Mouse (Mus musculus) testis, adult 2 months (tissue): ENCODE measurements around the gene Il3. TPM values are rescaled to one million over a fixed set of nuclear protein-coding genes. Genes with fewer than 3 reads are reported as not detected.
A peak's percentile ranks its signal among the peaks of the same experiment; 100 is the strongest.

Source experiments
- H3K27ac ChIP-seq: fragments of 200-500 bp; 2 replicates; pipeline ENCODE4 v1.5.1; 2012; ENCODE audit warnings: low read depth, low read length; ENCODE audit not compliant: control insufficient read depth, insufficient read depth
- H3K27me3 ChIP-seq: fragments of 200-500 bp; 2 replicates; pipeline ENCODE4 v1.6.1; 2012; ENCODE audit warnings: mild to moderate bottlenecking, low read length, moderate library complexity; ENCODE audit not compliant: control insufficient read depth, insufficient read depth
- H3K36me3 ChIP-seq: fragments of 200-500 bp; 2 replicates; pipeline ENCODE4 v1.6.1; 2012; ENCODE audit warnings: mild to moderate bottlenecking, low read length; ENCODE audit not compliant: control insufficient read depth, insufficient read depth
- H3K4me1 ChIP-seq: fragments of 200-500 bp; 2 replicates; pipeline ENCODE4 v1.6.1; 2012; ENCODE audit warnings: low read length; ENCODE audit not compliant: control insufficient read depth, insufficient read depth
- H3K4me3 ChIP-seq: fragments of 200-500 bp; 2 replicates; pipeline ENCODE4 v1.5.1; 2012; ENCODE audit warnings: low read depth, mild to moderate bottlenecking, low read length, moderate library complexity, mixed read lengths; ENCODE audit not compliant: control insufficient read depth
- CTCF ChIP-seq: fragments of 200-500 bp; IDR thresholded peaks from 2 replicates; pipeline ENCODE4 v1.5.1; 2012; ENCODE audit warnings: low read depth, mild to moderate bottlenecking, inconsistent platforms, low read length, moderate library complexity; ENCODE audit not compliant: control insufficient read depth, insufficient read depth, insufficient replicate concordance
- POLR2A ChIP-seq: fragments of 200-500 bp; IDR thresholded peaks from 2 replicates; pipeline ENCODE4 v1.6.1; 2012; ENCODE audit warnings: low read depth, mild to moderate bottlenecking, inconsistent platforms, low read length, moderate library complexity; ENCODE audit not compliant: control insufficient read depth
- polyA plus RNA-seq: library from polyadenylated mRNA; depleted of rRNA; stranded (reverse); fragments of >200 nt; gene quantifications from 2 replicates; pipeline ENCODE4 v1.2.3, GENCODE M21; 2012

Gene Il3
- polyA plus RNA-seq, 1 experiment: not detected

DNA sequence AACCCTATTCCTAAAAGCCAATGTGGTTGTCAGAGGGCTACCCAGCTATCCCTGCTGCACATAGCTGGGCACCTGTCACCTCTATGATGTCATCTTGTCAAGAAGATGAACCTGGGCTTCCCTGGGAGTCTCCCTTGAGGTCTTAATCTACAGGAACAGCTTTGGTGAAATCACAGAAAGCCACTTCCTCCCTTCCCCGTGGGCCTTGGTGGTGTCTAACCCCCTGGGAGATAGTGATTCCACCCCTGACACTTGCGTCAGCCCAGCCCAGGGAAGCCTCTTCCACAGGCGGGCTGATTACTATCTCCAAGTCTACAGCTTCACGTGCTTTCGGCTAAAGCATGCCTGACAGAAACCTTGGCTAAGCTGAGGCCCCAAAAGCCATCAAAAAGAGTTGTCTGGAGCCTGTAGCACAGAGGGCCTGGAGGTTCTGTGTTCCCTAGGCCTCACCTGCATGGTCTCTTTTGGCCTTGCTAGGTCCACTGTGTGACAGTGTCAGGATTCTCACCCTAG lies 4.4 kb upstream of the Il3 start:
- TF ChIP-seq POLR2A (no peak), CTCF (no peak)
- Histone ChIP-seq H3K36me3 (no peaks in the 10 kb centered on the region), H3K4me3 (no peak overlapping the region), H3K4me1 (no peaks in the 10 kb centered on the region; the same call in 1 of the 2 replicates), H3K27ac (no peak overlapping the region), H3K27me3 (no peaks in the 10 kb centered on the region)

DNA sequence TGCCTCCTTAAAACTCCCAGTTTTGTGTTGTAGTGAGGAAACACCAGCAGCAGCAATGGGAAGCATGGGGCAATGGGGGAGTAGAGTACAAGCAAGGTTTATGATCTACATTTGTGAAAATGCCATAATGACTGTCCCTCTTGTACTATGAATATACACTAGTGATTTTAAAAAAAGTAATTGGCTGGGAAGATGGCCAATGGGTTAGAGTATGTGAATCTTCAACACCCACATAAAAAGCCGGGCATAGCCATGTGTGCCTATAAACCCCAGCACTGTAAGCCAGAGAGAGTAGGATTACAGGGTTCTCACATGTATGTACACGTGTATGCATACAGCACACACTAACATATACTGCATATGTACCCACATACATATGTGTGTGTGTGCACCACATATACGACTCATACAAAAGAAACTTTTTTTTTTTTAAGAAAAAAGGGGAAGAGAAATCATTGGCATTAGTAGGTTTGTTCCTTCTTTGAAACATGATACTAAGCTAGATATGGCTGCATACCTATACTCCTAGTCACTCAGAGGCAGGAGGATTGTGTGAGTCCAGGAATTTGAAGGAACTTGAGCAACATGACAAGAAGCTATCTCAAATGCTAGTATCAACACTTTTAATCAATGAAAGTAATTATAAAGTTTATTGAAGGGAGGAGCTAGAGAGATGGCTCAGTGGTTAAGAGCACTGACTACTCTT lies 2.3 kb upstream of the Il3 start:
- Histone ChIP-seq H3K4me1 (no peaks in the 10 kb centered on the region; the same call in 1 of the 2 replicates), H3K27ac (no peak overlapping the region), H3K36me3 (no peaks in the 10 kb centered on the region), H3K4me3 (no peak overlapping the region), H3K27me3 (no peaks in the 10 kb centered on the region)
- TF ChIP-seq POLR2A (no peak), CTCF (no peak)

DNA sequence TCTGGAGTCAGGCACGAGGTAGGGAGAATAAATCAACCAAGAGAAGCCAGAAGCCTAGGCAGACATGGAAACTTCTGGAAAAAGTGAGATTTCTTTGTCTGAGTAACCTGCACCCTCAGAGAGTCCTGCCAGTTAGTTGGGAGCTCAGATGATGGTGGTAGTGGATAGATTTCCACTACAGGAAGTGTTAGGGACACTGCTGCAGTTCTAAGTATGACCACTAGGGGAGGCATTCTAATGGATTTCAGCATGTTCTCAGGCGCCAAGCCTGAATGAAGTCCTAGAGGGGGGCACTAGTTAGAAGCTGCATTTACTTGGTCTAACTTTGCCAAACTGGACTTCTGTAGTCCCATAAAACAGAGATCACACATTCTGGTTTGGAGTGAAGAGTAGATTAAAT lies 2.5 kb downstream of the Il3 start:
- H3K27ac ChIP-seq: no peak overlapping the region
- no peaks in the 10 kb centered on the region for H3K36me3 ChIP-seq
- TF ChIP-seq CTCF (no peak), POLR2A (no peak)
- no peaks in the 10 kb centered on the region for H3K27me3 ChIP-seq
- no peaks in the 10 kb centered on the region for H3K4me1 ChIP-seq
- H3K4me3 ChIP-seq: no peak overlapping the region

- H3K36me3 ChIP-seq: no peaks in the 10 kb centered on the region
- no peak overlapping the region for H3K27ac ChIP-seq
- H3K4me3 ChIP-seq: no peak overlapping the region
- no peaks in the 10 kb centered on the region for H3K27me3 ChIP-seq
- no peaks in the 10 kb centered on the region for H3K4me1 ChIP-seq
- TF ChIP-seq CTCF: no peak
- no peak for TF ChIP-seq POLR2A
These were observed 3.6 kb downstream of the Il3 start for GRCm38 (mm10) chr11:54263405-54264031.

- Histone ChIP-seq H3K4me3 (no peak overlapping the region), H3K4me1 (no peaks in the 10 kb centered on the region), H3K27me3 (no peaks in the 10 kb centered on the region), H3K27ac (no peak overlapping the region), H3K36me3 (no peaks in the 10 kb centered on the region)
- TF ChIP-seq CTCF (peak; percentile 61; the same call in 1 of the 2 replicates), POLR2A (no peak)
These were observed 10.3 kb downstream of the Il3 start for GRCm38 (mm10) chr11:54256624-54257376.

DNA sequence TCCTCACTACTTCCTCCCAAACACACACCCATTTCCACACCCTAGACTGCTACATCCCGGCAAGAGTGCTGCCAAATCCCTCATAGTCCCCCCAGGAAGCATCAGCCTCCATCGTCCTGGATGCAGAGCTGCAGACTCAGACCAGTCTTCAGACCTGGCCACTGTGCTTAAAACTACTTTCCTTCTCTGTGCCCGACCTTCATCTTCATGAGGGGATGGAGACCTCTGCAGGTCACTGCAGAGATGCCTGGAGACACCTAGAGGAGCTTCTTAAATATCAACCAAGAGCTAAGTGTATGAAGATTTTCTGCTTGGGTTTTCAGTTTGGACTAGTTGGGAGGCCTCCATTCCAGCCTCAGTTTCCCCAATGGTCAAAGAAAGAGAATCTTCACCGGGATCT lies 13.0 kb downstream of the Il3 start:
- Histone ChIP-seq H3K27ac (no peak overlapping the region), H3K4me3 (peak overlapping the region; percentile 17; the same call in 1 of the 2 replicates), H3K36me3 (no peaks in the 10 kb centered on the region), H3K4me1 (no peaks in the 10 kb centered on the region), H3K27me3 (no peaks in the 10 kb centered on the region)
- TF ChIP-seq POLR2A: no peak
- no peak; the same call in 1 of the 2 replicates for TF ChIP-seq CTCF

- Histone ChIP-seq H3K27me3 (no peaks in the 10 kb centered on the region), H3K4me1 (no peaks in the 10 kb centered on the region), H3K27ac (no peak overlapping the region), H3K36me3 (no peaks in the 10 kb centered on the region), H3K4me3 (no peak overlapping the region)
- TF ChIP-seq POLR2A: no peak
- no peak for TF ChIP-seq CTCF
These were observed 16.5 kb downstream of the Il3 start for GRCm38 (mm10) chr11:54250575-54250974.
